Mouse (Mus musculus) C2C12 (cell line): Measurements from ENCODE around the gene Myo7a.

Experiments
- CEBPB ChIP-seq: IDR thresholded peaks from one replicate; pipeline ENCODE4 v1.6.1; 2011; ENCODE audit warnings: low read depth, mild to moderate bottlenecking, control low read depth, moderate library complexity
- CTCF ChIP-seq: IDR thresholded peaks from one replicate; pipeline ENCODE4 v1.5.1; 2011; ENCODE audit not compliant: control insufficient read depth, insufficient read depth, insufficient read length
- FOSL1 ChIP-seq: IDR thresholded peaks from one replicate; pipeline ENCODE4 v1.8.0; 2011; ENCODE audit warnings: mild to moderate bottlenecking, low read length; ENCODE audit not compliant: poor library complexity, insufficient read depth, severe bottlenecking
- MAX ChIP-seq: IDR thresholded peaks from one replicate; pipeline ENCODE4 v1.6.1; 2011; ENCODE audit warnings: mild to moderate bottlenecking, control low read depth
- MYOG ChIP-seq: IDR thresholded peaks from one replicate; pipeline ENCODE4 v1.6.1; 2011; ENCODE audit not compliant: control insufficient read depth, insufficient read length; ENCODE audit errors: extremely low read depth
- USF1 ChIP-seq: IDR thresholded peaks from one replicate; pipeline ENCODE4 v1.6.1; 2011; ENCODE audit warnings: low read depth, mild to moderate bottlenecking, control low read depth, moderate library complexity

- TF ChIP-seq CTCF = no peak
- TF ChIP-seq USF1 = no peak
- TF ChIP-seq CEBPB = no peak
- TF ChIP-seq MAX = no peak
- no peak for TF ChIP-seq MYOG
- no peak for TF ChIP-seq FOSL1
Measured at GRCm38 (mm10) chr7:98158481-98158880, 39.2 kb upstream of the Myo7a start.
